Mouse (Mus musculus): ENCODE data around the gene Spef1.

DNA sequence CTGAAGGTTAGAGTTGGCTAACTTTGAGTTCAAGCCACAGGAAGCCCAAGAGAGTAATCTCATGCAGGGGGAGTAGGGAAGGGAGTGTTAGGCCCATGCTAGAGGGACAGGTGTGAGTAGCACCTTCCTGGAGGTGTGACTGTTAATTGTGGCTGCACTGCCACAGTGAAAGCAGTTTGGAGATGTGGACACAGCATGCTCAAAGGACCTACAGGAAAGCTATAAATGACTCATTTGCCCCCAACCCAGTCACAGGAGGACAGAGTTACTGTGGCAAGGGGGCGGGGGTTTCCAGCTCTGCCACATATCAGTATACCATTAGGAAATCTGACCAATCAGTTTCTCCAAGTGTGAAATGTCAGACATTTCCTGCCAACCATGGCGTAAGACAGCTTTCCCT, 41.5 kb downstream of the Spef1 start:
- TF ChIP-seq POLR2A (IDR thresholded peaks at IDR 0.05; ENCODE audit: borderline replicate concordance, insufficient read depth, low read length) (no peak), CTCF (IDR thresholded peaks at IDR 0.05; ENCODE audit: borderline replicate concordance, insufficient read depth, low read depth, low read length) (no peak)

Data from cerebellum, adult 2 months (tissue).